Mouse (Mus musculus) midbrain, embryonic 11.5 days (tissue): ENCODE measurements around the gene Nup62. TPM values are rescaled to one million over a fixed set of nuclear protein-coding genes. Genes with fewer than 3 reads are reported as not detected.

Experiments used
- ATAC-seq: fragments of 200-750 bp; cut with Nextera tagmentation; 2 replicates; pipeline ENCODE4 v1.8.0; 2017; ENCODE audit warnings: moderate TSS enrichment, moderate library complexity; ENCODE audit not compliant: low FRiP score
- DNase-seq: peaks from one replicate; pipeline ENCODE4 v3.0.0; 2015; ENCODE audit warnings: low spot score; ENCODE audit errors: missing footprints
- H3K27ac ChIP-seq: fragments of 300-500 bp; sonication (generic); 2 replicates; pipeline ENCODE4 v1.5.1; 2014; ENCODE audit warnings: low read depth, low read length
- H3K27me3 ChIP-seq: fragments of 300-500 bp; sonication (generic); 2 replicates; pipeline ENCODE4 v1.6.1; 2014; ENCODE audit warnings: mild to moderate bottlenecking, low read length, moderate library complexity, mixed read lengths; ENCODE audit not compliant: control insufficient read depth, insufficient read depth
- H3K36me3 ChIP-seq: fragments of 300-500 bp; sonication (generic); 2 replicates; pipeline ENCODE4 v1.6.1; 2014; ENCODE audit warnings: mild to moderate bottlenecking, low read length, moderate library complexity, mixed read lengths; ENCODE audit not compliant: control insufficient read depth, insufficient read depth
- H3K4me1 ChIP-seq: fragments of 300-500 bp; sonication (generic); 2 replicates; pipeline ENCODE4 v1.6.1; 2014; ENCODE audit warnings: low read length; ENCODE audit not compliant: control insufficient read depth, insufficient read depth
- H3K4me2 ChIP-seq: fragments of 300-500 bp; sonication (generic); 2 replicates; pipeline ENCODE4 v1.6.1; 2014; ENCODE audit warnings: mild to moderate bottlenecking, moderate library complexity
- H3K4me3 ChIP-seq: fragments of 300-500 bp; sonication (generic); 2 replicates; pipeline ENCODE4 v1.5.1; 2014; ENCODE audit warnings: low read depth, low read length
- H3K9ac ChIP-seq: fragments of 300-500 bp; sonication (generic); 2 replicates; pipeline ENCODE4 v1.6.1; 2014; ENCODE audit warnings: low read length
- H3K9me3 ChIP-seq: fragments of 300-500 bp; sonication (generic); 2 replicates; pipeline ENCODE4 v1.6.1; 2016; ENCODE audit warnings: low read length; ENCODE audit not compliant: control insufficient read depth
- WGBS: fragments of 180-500 bp; shearing (Covaris S2); extraction: QIAGEN DNeasy Blood & Tissue Kit; methylation state at CpG from one replicate; pipeline ENCODE4 v1.1.7; 2014; 5-methylcytosine and 5-hydroxymethylcytosine counted together
- polyA plus RNA-seq: library from polyadenylated mRNA; unstranded; fragments of >200 nt; fragmentation: Nextera tagmentation; extraction: Ambion mirVana; gene quantifications from 2 replicates; pipeline ENCODE4 v1.2.1, GENCODE M21; 2014

The Nup62 gene
- polyA plus RNA-seq: 60.2 and 64.1 TPM in 2 replicates

DNA sequence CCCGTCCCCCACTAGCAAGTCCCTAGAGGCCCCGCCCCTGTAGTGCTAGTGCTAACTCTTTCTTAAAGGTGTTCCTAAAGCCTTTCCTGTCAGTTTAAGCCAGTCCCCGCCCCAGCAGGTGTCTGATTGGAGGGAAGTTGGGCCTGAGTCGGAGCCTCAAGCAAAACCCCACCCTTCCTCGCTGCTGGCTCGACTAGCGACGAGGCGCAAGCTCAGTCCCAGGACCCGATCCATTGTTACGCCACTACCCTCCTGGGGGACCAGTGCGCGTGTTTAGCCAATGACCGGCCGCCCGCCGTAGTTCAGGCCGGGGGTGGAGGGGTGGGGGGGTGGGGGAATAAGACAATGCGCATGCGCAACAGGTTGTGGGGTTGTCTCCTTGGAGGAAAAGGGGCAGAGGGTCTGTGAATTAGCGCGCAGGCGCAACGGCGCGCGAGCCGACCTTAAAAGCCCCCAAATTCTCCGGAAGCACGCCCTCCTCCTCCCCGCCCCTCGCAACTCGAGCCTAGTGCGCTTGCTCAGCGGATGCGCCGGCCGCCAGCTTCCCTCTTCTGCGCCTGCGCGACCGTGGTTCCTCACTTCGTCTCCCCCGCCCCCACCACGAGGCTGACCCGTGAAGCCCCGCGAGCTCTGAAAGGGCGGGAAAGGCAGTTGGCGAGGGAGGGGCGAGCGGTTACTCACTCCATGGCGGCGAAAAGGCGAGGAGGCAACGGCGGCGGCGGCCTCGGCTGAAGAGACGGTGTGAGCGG lies at the start of gene Nup62, which contains the start of gene Il4i1:
Gene Nup62 (plus strand): TSS at position 368 of the 749 bp plus-strand sequence.
Gene Il4i1 (plus strand): TSS at position 667 of the 749 bp plus-strand sequence.
- H3K27me3 ChIP-seq: no peaks in the 10 kb centered on the region
- H3K27ac ChIP-seq: peak within 1 kb of the TSS; percentile 93
- under 1% methylated on average over 54 of the region's 62 CpGs for WGBS
- H3K4me2 ChIP-seq: peak within 1 kb of the TSS; percentile 97
- H3K9me3 ChIP-seq: no peaks in the 10 kb centered on the region
- peak; percentile 95 for ATAC-seq
- peak; percentile 100 for DNase-seq
- H3K4me1 ChIP-seq: peaks cover 32% of the 10 kb centered on the region
- peak within 1 kb of the TSS; percentile 95 for H3K9ac ChIP-seq
- H3K36me3 ChIP-seq: no peaks in the 10 kb centered on the region
- peak within 1 kb of the TSS; percentile 86 for H3K4me3 ChIP-seq

DNA sequence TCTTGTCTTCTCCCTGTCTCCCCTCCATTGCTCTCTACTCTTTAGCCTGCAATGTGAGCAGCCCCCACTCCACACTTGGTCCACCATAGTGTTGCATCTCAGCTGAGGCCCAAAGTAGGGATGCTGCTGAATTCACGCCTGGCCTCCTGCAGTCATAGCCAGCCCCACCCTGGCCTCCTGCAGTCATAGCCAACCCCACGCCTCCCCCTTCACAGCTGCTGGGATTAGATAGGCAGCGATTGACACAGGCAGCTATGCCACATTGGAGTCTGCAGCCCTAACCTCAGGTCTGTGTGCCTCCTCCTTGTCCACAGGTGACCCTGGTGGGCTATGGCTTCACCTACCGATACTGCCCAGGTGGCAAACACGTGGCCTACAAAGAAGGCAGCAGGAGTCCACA lies 47.8 kb upstream of the Nup62 start:
- WGBS: 88% methylated on average over 5 of the region's 5 CpGs
- no peak overlapping the region for H3K27ac ChIP-seq
- H3K36me3 ChIP-seq: peaks cover 8% of the 10 kb centered on the region; the same call in 1 of the 2 replicates

DNA sequence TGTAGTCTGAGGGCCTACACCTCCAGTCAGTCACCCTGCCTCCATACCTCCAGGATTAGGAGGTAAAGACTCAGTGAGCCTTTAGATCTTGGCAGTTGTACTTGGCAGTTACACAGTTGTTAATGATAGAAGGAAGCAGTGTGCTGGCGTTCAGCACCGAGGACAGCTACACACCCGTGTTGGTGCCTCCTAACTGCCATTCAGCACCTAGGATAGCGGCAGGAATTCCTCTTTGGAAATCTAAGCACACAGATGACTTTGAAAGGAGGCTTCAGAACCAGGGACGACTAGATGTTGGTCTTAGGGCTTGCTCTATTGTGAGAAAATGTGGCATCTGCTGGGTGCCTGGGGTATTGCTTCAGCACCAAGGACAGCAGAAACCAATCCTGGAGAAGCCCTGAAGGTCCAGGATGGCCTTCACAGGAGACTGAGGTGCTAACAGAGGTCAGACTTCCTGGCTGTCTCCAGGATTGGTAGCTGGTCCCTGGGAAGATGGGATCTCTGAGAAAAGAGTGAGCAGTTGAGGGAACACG lies 45.8 kb upstream of the Nup62 start:
- DNase-seq: peak; percentile 90
- H3K4me1 ChIP-seq: no peaks in the 10 kb centered on the region
- no peak overlapping the region for H3K27ac ChIP-seq
- ATAC-seq: no peak
- peaks cover 10% of the 10 kb centered on the region; the same call in 1 of the 2 replicates for H3K36me3 ChIP-seq
- H3K9ac ChIP-seq: no peak overlapping the region
- no peaks in the 10 kb centered on the region for H3K9me3 ChIP-seq
- no peaks in the 10 kb centered on the region for H3K27me3 ChIP-seq
- H3K4me2 ChIP-seq: no peak overlapping the region
- 16% methylated on average over 6 of the region's 6 CpGs for WGBS
- no peak overlapping the region for H3K4me3 ChIP-seq

More for the DNA sequence above, 47.8 kb upstream of the Nup62 start:
- Histone ChIP-seq H3K9ac (no peak overlapping the region), H3K4me1 (no peaks in the 10 kb centered on the region), H3K4me2 (no peak overlapping the region), H3K4me3 (no peak overlapping the region), H3K9me3 (no peaks in the 10 kb centered on the region), H3K27me3 (no peaks in the 10 kb centered on the region)
- DNase-seq (no peak), ATAC-seq (no peak)

DNA sequence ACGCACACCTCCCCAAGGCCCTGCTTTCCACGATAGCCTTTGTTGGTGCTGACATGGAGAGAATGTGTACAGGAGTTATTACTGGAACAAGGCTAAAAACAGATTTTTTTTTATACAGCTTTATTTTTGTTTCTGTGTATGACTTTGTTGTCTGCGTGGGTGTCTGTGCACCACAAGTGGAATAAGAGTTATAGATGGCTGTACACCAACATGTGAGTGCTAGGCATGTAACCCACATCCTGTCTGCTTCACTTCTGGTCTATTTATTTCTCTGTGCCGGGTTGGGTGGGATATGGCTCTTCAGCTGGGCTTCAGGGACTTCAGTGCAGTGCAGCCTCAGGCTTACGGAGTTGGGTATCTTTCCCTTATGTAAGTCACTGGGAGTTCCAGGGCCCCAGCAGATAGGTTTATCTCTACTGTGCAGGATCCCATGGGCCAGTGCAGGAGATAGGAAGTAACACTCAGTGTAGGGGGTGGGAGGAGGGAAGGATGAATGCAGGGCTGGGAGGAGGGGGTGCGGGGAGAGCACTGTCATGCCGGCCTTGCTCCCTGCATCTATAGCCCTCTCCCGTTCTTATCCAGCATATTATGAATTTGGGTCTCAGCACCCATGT lies 43.2 kb upstream of the Nup62 start:
- Histone ChIP-seq H3K9me3 (no peaks in the 10 kb centered on the region), H3K4me3 (no peak overlapping the region), H3K27me3 (no peaks in the 10 kb centered on the region), H3K36me3 (peaks cover 10% of the 10 kb centered on the region), H3K4me2 (no peak overlapping the region), H3K4me1 (no peaks in the 10 kb centered on the region), H3K27ac (no peak overlapping the region), H3K9ac (no peak overlapping the region)
- DNase-seq (no peak), ATAC-seq (no peak)
- 90% methylated on average over 8 of the region's 8 CpGs for WGBS

DNA sequence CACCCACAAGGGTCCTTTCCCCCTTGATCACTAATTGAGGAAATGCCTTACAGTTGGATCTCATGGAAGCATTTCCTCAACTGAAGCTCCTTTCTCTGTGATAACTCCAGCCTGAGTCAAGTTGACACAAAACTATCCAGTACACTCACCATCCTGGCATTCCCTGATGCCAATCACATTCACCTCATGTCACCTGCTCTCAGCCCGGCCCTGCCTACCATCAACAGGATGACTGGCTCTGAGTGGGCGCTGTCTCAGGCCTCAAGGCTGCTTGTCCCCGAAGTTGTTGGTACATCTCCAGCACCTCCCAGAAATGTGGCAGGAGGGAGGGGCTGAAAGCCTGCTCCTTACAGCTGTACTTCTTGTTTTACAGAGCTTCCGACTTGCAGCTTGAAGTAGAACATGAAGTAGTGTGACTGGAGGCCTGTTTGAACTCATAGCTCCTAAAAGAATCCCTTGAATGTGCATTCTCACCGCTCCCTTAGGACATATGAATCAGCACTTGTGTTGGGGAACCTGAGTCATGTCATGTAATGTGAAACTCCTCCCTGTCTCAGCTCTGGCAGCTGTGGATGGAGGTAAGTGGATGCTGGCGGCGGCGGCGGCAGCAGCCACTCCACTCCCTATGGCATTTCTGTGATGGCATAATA lies 38.9 kb upstream of the Nup62 start:
- Histone ChIP-seq H3K4me1 (no peaks in the 10 kb centered on the region), H3K4me3 (no peak overlapping the region), H3K9ac (no peak overlapping the region), H3K27me3 (no peaks in the 10 kb centered on the region), H3K36me3 (peaks cover 5% of the 10 kb centered on the region; the same call in 1 of the 2 replicates), H3K27ac (no peak overlapping the region), H3K4me2 (no peak overlapping the region), H3K9me3 (no peaks in the 10 kb centered on the region)
- ATAC-seq (no peak), DNase-seq (no peak)
- 90% methylated on average over 9 of the region's 9 CpGs for WGBS

DNA sequence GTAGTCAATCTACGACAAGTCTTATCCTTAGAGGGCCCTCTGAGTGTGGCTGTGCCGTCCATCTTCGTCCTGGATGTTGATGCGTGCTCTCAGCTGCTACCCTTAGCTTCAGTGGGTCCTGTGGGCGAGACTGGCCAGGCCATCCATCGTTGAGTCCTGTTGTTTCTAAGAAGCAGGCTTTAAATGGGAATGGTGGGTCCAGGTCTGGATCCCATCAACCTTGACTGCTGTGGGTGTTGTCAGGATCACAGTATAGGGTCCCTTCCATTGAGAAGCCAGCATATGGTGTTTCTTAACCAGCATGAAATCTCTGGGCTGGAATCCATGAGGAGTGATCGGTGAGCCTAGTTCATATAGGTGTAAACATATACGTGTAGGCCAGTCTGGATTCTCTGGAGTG lies 35.8 kb upstream of the Nup62 start:
- Histone ChIP-seq H3K4me1 (no peaks in the 10 kb centered on the region), H3K4me2 (no peak overlapping the region), H3K36me3 (peaks cover 3% of the 10 kb centered on the region; the same call in 1 of the 2 replicates), H3K27me3 (no peaks in the 10 kb centered on the region), H3K9me3 (no peaks in the 10 kb centered on the region), H3K27ac (no peak overlapping the region), H3K4me3 (no peak overlapping the region), H3K9ac (no peak overlapping the region)
- DNase-seq (no peak), ATAC-seq (no peak)
- whole genome bisulfite sequencing: 85% methylated on average over 8 of the region's 8 CpGs

DNA sequence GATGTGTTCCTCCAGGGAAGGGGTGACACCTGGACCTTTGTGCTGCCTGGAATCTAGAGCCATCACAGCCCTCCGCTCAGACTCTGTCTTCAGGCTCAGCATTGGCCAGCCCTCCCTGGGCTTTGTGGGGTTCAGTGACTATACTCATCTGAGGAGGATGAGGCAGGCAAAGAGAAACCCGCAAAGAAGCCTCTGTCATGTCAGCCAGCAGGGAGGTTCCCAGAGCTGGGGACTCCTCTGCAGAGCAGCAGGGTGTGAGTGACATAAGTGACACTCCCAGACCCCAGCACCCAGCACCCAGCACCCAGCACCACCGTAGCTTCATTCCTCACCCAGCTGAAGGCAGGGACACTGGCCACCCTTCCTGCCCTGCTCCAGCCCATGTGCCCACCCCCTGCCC lies 26.4 kb upstream of the Nup62 start:
- no peak for ATAC-seq
- 69% methylated on average over 3 of the region's 3 CpGs for WGBS
- DNase-seq: no peak
- no peaks in the 10 kb centered on the region for H3K4me1 ChIP-seq
- H3K36me3 ChIP-seq: no peaks in the 10 kb centered on the region
- no peaks in the 10 kb centered on the region for H3K9me3 ChIP-seq
- H3K9ac ChIP-seq: no peak overlapping the region
- no peaks in the 10 kb centered on the region for H3K27me3 ChIP-seq
- H3K27ac ChIP-seq: no peak overlapping the region
- no peak overlapping the region for H3K4me3 ChIP-seq
- no peak overlapping the region for H3K4me2 ChIP-seq

DNA sequence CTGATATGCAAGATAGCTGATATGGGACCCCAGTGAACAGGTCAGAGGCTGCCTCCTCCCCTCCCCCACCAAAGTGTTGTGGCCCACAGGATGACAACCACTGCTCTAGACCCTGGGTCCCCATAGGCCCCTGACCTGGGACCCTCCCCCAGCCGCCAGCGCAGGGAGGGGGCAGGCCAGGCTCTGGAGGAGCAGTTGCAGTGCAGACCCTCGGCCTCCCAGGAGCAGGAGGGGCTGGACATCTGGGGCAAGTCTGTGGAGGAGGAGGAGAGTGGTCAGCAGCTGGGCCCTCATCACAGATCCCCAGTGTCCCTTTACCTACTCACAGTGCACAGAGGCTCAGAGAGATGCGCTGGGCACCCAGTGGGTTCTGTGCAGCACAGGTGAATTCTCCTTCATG lies 25.8 kb upstream of the Nup62 start:
- Histone ChIP-seq H3K9ac (no peak overlapping the region), H3K4me1 (no peaks in the 10 kb centered on the region), H3K4me3 (no peak overlapping the region), H3K27me3 (no peaks in the 10 kb centered on the region), H3K9me3 (no peaks in the 10 kb centered on the region), H3K27ac (no peak overlapping the region), H3K36me3 (no peaks in the 10 kb centered on the region), H3K4me2 (no peak overlapping the region)
- 68% methylated on average over 4 of the region's 4 CpGs for WGBS
- DNase-seq (no peak), ATAC-seq (no peak)

DNA sequence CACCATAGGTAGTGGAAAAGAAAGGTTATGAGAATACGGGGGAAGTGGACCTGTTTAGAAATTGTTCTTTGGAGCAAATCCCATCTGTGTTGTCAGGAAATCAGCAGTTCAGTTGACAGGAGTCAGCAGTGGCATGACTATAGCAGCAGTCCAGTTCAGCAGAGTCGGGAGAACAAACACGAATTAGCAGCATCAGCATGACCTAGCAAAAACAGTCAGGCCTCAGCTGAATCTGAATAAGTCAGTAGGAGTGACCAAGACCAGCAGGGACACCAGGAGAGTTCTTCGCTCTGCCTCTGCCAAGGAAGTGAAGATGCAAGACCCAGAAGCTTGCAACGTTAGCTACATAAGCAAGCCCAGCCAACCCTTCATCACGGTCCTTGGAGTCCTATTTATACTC lies 23.1 kb upstream of the Nup62 start:
- DNase-seq (no peak), ATAC-seq (no peak)
- WGBS: 84% methylated on average over 6 of the region's 6 CpGs

More for the DNA sequence above, 23.1 kb upstream of the Nup62 start:
- Histone ChIP-seq H3K27me3 (no peaks in the 10 kb centered on the region), H3K4me2 (no peak overlapping the region), H3K36me3 (no peaks in the 10 kb centered on the region), H3K9me3 (no peaks in the 10 kb centered on the region), H3K4me1 (no peaks in the 10 kb centered on the region), H3K27ac (no peak overlapping the region), H3K4me3 (no peak overlapping the region), H3K9ac (no peak overlapping the region)
